Mouse (Mus musculus): ENCODE results near the gene Prlr. TPM values are rescaled to one million over a fixed set of nuclear protein-coding genes. Genes with fewer than 3 reads are reported as not detected.

Gene Prlr
- polyA plus RNA-seq, 1 experiment from 2014 or later = 4.0 TPM

DNA sequence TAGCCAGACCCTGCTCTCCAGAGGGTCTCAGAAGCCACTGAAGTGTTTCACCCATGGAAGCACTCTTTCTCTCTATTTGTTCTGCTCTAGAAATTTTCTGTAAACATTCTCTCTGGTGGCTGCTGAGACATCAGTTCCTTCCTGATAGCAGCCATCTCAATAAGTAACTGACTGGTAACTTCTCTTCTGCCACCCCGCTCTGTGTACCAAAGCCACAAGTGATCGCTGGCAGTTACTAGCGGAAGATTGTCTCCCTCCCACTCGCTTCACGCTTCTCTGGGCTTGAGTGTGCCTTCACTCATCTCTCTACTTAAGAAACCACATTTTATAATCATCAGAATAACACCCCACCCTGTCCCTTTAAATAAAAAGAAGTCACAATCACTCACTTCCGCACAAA lies 170.0 kb downstream of the Prlr start:
- WGBS = 76% methylated on average over 6 of the region's 6 CpGs
- H3K4me3 ChIP-seq (replicated peaks) = no peak overlapping the region
- peak; percentile 89 for ATAC-seq (replicated peaks; ENCODE audit: low FRiP score)

DNA sequence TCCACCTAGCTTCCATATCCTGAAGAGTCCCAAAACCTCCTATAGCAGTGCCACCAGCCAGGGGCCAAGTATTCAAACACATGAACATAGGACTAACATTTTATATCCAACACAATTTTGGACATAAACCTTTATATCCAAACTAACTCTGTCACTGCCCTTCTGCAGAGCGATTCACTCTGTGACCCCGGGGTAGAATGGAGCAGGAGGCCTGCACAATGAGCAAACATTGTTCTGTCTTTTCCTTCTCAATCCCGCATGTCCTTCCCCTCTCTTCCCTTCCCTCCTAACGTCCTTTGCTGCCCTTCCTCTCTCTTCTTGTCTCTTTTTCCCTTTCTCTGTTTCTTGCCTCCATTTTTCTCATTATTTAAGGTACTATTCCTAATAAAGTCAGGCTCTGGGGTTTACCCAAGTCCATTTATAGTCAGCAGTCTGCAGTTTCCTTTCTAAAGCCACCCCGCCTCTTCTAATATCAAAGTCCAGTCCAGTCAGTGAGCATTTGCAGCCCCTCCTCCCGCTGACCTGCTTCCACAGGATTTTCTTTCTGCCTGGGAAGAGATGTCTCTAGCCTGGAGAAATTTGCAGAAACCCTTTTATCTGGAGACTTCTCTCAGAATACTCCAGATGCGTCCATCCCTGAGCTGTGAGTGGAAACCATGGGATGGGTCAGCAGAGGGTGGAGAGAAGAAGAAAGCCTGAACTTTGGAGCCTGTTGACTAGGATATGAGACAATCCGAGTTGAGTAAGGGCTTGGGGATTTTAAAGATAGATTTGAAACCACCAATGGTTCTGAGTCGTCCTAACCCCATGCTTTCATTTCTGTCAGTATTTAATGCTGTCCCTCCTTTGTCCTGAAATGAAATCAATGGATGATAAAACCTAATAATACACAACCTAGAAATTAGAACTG lies 181.3 kb downstream of the Prlr start, which contains the start of gene Agxt2:
Gene Agxt2 (plus strand): TSS at position 494 of the 910 bp plus-strand sequence.
- Histone ChIP-seq H3K27ac (peak within 1 kb of the TSS; percentile 15; the same call in 1 of the 2 replicates), H3K36me3 (no peaks in the 10 kb centered on the region), H3K4me1 (no peaks in the 10 kb centered on the region), H3K9ac (no peak within 1 kb of the TSS), H3K9me3 (replicated peaks) (no peaks in the 10 kb centered on the region), H3K4me3 (replicated peaks) (no peak within 1 kb of the TSS), H3K27me3 (no peaks in the 10 kb centered on the region), H3K4me2 (no peak within 1 kb of the TSS)
- no peak for ATAC-seq (replicated peaks; ENCODE audit: low FRiP score)
- WGBS = 79% methylated on average over 9 of the region's 9 CpGs

More for the DNA sequence above, 170.0 kb downstream of the Prlr start:
- H3K4me1 ChIP-seq = peaks cover 3% of the 10 kb centered on the region; the same call in 1 of the 2 replicates
- no peaks in the 10 kb centered on the region for H3K27me3 ChIP-seq
- no peak overlapping the region for H3K9ac ChIP-seq
- no peak overlapping the region for H3K4me2 ChIP-seq
- H3K27ac ChIP-seq = peak overlapping the region; percentile 62
- H3K9me3 ChIP-seq (replicated peaks) = no peaks in the 10 kb centered on the region
- H3K36me3 ChIP-seq = no peaks in the 10 kb centered on the region

DNA sequence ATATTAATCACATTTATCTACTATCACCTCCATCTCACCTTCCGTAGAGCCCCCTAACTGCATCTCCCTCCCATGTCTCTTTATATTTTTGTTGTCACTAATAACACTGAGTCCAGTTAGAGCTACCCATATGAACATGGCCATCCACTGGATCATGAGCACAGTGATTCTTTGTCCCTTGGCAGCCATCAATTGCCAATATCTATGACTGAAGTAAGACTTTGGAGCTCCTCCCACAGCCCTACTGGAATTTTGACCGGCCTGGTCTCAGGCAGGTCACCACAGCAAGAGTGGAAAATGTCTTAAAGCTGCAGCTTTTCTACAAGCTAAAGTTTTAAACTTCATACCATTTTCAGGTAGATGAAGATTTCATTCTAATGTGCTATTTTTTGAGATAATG lies 189.3 kb downstream of the Prlr start:
- no peak for ATAC-seq (replicated peaks; ENCODE audit: low FRiP score)
- Histone ChIP-seq H3K4me1 (no peaks in the 10 kb centered on the region), H3K4me3 (replicated peaks) (no peak overlapping the region), H3K36me3 (no peaks in the 10 kb centered on the region), H3K27ac (no peak overlapping the region), H3K27me3 (no peaks in the 10 kb centered on the region), H3K9me3 (replicated peaks) (no peaks in the 10 kb centered on the region), H3K9ac (no peak overlapping the region), H3K4me2 (no peak overlapping the region)
- WGBS = 88% methylated on average over 2 of the region's 2 CpGs

DNA sequence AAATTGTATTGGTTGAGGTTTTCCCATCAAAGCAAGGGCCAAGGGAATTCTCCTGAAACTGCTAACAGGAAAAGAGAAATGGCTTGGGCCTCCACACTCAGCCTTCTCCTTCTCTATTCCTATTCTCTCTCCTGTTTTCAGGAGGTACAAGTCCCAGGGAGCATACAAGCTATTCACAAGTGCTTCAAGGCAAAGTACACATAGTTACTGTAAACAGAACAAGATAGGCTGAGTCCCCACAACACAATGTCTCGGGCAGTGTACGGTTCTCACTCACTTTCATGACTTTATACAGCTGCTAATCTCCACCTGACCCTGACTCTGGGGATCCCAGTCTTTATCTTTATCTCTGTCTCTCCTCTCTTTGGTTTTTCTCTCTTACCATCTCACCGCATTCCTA lies 198.4 kb downstream of the Prlr start:
- no peak for ATAC-seq (replicated peaks; ENCODE audit: low FRiP score)
- Histone ChIP-seq H3K4me1 (no peaks in the 10 kb centered on the region), H3K36me3 (no peaks in the 10 kb centered on the region), H3K27ac (no peak overlapping the region), H3K4me3 (replicated peaks) (no peak overlapping the region), H3K4me2 (no peak overlapping the region), H3K27me3 (no peaks in the 10 kb centered on the region), H3K9me3 (replicated peaks) (no peaks in the 10 kb centered on the region), H3K9ac (no peak overlapping the region)
- WGBS = 78% methylated on average over 3 of the region's 3 CpGs

DNA sequence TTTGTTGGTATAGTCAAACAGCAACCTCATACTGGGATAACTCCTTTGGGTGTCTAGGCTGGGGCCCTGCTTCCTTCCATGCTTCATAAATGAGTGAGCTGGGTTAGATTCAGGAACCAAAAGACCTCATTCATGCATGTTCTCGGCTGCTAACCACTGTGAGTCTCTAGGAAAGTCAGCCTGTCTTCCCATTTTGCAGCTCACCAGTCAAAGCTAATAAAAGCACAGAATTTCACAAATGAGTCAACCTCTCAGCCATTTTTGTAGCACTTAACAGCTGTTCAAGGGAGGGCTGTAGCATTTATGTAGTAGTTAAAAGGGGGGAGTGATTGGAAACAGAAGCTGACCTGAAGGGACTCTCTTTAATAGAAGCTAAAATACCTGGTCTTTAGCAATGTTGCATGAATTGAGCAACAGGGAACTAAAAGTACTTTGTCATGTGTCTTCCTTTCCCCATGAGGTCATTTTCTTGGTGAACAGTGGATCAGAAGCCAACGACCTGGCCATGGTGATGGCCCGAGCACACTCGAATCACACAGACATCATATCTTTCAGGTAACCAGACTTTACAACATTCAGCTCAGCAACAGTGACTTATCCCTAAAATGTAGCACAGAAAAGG lies 201.4 kb downstream of the Prlr start:
- no peaks in the 10 kb centered on the region for H3K27me3 ChIP-seq
- ATAC-seq (replicated peaks; ENCODE audit: low FRiP score) = no peak
- H3K9me3 ChIP-seq (replicated peaks) = no peaks in the 10 kb centered on the region
- H3K4me2 ChIP-seq = no peak overlapping the region
- WGBS = 86% methylated on average over 4 of the region's 4 CpGs
- no peak overlapping the region for H3K9ac ChIP-seq
- H3K4me3 ChIP-seq (replicated peaks) = no peak overlapping the region
- no peaks in the 10 kb centered on the region for H3K36me3 ChIP-seq
- no peak overlapping the region for H3K27ac ChIP-seq
- H3K4me1 ChIP-seq = no peaks in the 10 kb centered on the region

DNA sequence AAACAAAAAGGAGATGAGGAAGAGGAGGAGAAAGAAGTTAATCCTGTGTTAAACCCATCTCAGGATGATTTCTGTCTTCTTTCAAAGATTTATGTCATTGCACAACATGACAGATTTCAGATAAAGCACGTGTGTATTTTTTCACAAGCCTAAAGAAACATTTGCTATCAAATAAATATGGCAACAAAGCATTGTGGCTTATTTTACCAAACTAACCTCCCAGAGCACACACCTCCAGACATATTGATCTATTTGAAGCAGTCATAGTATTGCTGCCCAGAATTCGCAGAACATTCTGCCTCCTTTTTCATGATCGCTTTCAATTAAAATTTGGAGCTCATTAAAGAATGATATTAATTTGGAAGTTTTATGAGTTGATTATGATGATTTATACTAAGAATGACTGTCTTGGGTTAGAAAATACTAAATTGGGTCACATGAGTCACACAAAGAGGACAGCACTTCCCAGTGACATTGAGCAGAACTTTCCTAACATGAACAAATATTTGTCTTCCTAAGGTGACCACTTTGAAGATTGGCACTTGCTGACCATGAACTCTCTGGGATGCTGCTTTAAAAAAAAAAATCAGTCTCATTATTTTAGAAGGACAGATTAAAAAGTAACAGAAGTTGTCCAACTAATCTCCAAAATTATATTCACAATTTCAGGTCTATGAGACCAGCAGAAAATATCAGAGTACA lies 202.9 kb downstream of the Prlr start:
- WGBS = 88% methylated on average over 3 of the region's 3 CpGs
- H3K36me3 ChIP-seq = no peaks in the 10 kb centered on the region
- H3K9ac ChIP-seq = no peak overlapping the region
- no peaks in the 10 kb centered on the region for H3K27me3 ChIP-seq
- H3K9me3 ChIP-seq (replicated peaks) = no peaks in the 10 kb centered on the region
- no peak overlapping the region for H3K4me2 ChIP-seq
- H3K4me3 ChIP-seq (replicated peaks) = no peak overlapping the region
- no peak for ATAC-seq (replicated peaks; ENCODE audit: low FRiP score)
- H3K4me1 ChIP-seq = no peaks in the 10 kb centered on the region
- H3K27ac ChIP-seq = no peak overlapping the region

DNA sequence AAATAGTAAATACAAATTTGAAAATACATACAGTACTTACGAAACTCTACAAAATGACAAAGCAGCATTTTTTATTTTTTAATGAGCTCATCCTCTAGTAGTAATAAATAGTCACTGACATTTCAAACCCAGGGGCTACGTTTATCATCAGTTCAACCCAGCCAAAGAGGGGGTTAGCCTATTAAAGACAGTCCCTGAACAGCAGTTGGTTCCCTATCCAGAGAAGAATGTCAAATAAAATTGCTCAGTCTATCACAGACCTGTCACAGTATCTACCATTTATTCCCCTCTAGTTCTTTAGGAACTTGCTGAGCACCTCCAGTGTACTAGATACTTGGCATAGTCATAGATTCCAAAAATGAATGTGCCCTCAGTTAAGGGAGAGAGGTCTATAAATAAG lies 210.2 kb downstream of the Prlr start:
- H3K4me2 ChIP-seq = no peak overlapping the region
- H3K4me3 ChIP-seq (replicated peaks) = no peak overlapping the region
- no peak for ATAC-seq (replicated peaks; ENCODE audit: low FRiP score)
- H3K27ac ChIP-seq = no peak overlapping the region
- H3K9me3 ChIP-seq (replicated peaks) = no peaks in the 10 kb centered on the region
- no peaks in the 10 kb centered on the region for H3K27me3 ChIP-seq
- WGBS = 68% methylated on average over 2 of the region's 2 CpGs
- H3K36me3 ChIP-seq = no peaks in the 10 kb centered on the region
- no peak overlapping the region for H3K9ac ChIP-seq
- H3K4me1 ChIP-seq = no peaks in the 10 kb centered on the region

Other genes starting within 250 kb of the Prlr start
- gene Gm21973, start 148.1 kb downstream of the Prlr start, polyA plus RNA-seq (2015; fragmentation: Nextera tagmentation; extraction: Ambion mirVana) = not detected in 2 replicates
- 2.2 and 2.5 TPM in 2 replicates for gene Agxt2, start 181.3 kb downstream of the Prlr start, polyA plus RNA-seq (2015; fragmentation: Nextera tagmentation; extraction: Ambion mirVana)

Measured in kidney, embryonic 15.5 days (tissue).